Mouse (Mus musculus) kidney, adult 2 months (tissue): ENCODE results near the gene Gm20390.

Experiments
- CTCF ChIP-seq: fragments of 200-500 bp; conservative IDR thresholded peaks from 2 replicates; pipeline ENCODE4 v1.5.1; 2011; ENCODE audit warnings: low read depth, mild to moderate bottlenecking, control low read depth, low read length, moderate library complexity, mixed read lengths; ENCODE audit not compliant: insufficient read depth, insufficient read length
- POLR2A ChIP-seq: fragments of 200-500 bp; IDR thresholded peaks from one replicate; pipeline ENCODE4 v1.6.1; 2011; ENCODE audit warnings: low read depth, low read length, control low read depth

GRCm38 (mm10) chr11:93996306-93997140 is 28.4 kb upstream of the Gm20390 start:
- TF ChIP-seq CTCF (peak; percentile 20; the same call in 1 of the 2 replicates), POLR2A (no peak)
